Mouse (Mus musculus): Measurements from ENCODE around the gene Gm28961.
"Not testable (repeated sequence)": the region's sequence is repeated elsewhere in the genome, so short reads cannot be mapped to it uniquely, and the experiment has no call there.

The Gm28961 gene

DNA sequence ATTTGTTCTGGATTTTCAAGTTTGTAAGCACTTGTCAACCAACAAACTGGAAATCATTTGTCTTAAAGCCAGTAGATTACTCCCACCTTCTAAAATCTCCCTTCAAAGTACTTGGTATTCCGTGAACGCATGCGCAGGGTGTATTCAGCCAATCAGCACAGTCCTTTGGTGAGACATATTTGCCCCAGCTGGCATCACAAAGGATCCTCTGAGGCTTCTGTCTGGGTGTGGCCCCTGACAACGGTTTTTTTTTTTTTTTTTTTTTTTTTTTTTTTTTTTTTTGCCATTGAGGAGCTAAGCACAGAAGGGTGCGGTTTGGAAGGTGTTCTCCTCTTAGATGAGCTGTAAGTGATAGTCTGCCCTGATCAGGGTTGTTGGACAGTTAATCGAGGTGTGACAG, at the start of gene Gm28961:
Gm28961 (plus strand) TSS at position 301 of the 400 bp plus-strand sequence.
- in situ Hi-C loops (cut with MboI, MseI): not testable (repeated sequence)

Data from T-helper 1 cell (primary cell).